Mouse (Mus musculus): ENCODE data around the gene Galnt2. TPM values are rescaled to one million over a fixed set of nuclear protein-coding genes. Genes with fewer than 3 reads are reported as not detected.

The Galnt2 gene
- total and polyA plus RNA-seq, 3 experiments, result 18.6 to 27.3 (median 23.6) TPM

DNA sequence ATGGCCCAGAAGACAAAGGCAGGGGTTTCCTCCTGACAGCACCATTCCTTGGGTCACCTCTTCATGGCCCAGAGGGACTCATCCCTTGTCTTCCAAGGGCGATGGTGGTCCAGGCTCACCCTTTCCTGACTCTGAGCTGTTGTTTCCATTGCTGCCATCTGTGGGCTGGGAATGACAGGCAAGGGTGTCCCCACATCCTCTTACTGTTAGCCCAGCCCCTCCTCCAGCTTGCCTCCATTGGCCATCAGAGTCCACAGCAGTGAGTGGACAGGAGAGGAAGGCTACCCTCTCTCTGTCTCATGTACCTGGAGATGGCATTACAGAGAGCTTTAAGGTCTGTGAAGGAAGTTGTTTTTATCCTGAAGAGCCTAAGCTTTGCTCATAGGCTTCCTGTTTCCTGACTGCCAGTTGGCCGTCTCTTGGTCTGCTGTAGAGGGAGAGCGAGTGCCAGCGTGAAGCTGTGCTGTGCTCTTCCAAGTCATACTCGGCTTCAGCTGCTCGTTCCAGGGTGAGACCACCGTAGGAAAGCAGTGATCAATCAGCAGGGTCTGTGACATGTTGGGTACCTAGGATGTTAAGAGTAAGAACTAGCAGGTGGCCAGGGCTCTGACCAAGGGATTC is 70.9 kb downstream of the Galnt2 start:
- Histone ChIP-seq H3K4me3 (replicated peaks in 1 of 3; ENCODE audit: low read depth in 2 of 3, low read length in 2 of 3, poor library complexity in 1 of 3) (no peak overlapping the region), H3K27ac (ENCODE audit: insufficient read depth, low read depth) (no peak overlapping the region), H3K4me2 (ENCODE audit: insufficient read depth, low read depth, poor library complexity, severe bottlenecking) (no peak overlapping the region), H3K27me3 (replicated peaks) (no peaks in the 10 kb centered on the region), H3K79me2 (replicated peaks; ENCODE audit: control insufficient read depth, extremely low read depth, insufficient read depth, poor library complexity, severe bottlenecking) (no peaks in the 10 kb centered on the region), H3K9ac (ENCODE audit: insufficient read depth, low read depth) (no peak overlapping the region), H3K36me3 (replicated peaks in 1 of 2; ENCODE audit: control insufficient read depth in 1 of 2, insufficient read depth in 1 of 2, low read length in 1 of 2) (peaks cover 10 to 66% of the 10 kb centered on the region in 2 experiments), H3K4me1 (ENCODE audit: control insufficient read depth in 1 of 2, insufficient read depth in 2 of 2) (peaks cover 0 to 24% of the 10 kb centered on the region in 2 experiments; a peak in 2 of 4 replicates), H3K9me3 (replicated peaks; ENCODE audit: low read length) (no peaks in the 10 kb centered on the region)
- dilution Hi-C loops (cut with MboI; ENCODE audit: extremely low pct_ligation_motif_present, extremely low pct_unique_long_range_greater_than_20kb, low sequenced_read_pairs) (no loop called here), in situ Hi-C loops (cut with MboI; ENCODE audit: low pct_ligation_motif_present, low pct_unique_long_range_greater_than_20kb, low sequenced_read_pairs) (no loop called here)
- no peak for TF ChIP-seq USF1 (IDR thresholded peaks at IDR 0.05; ENCODE audit: low read depth, low read length)
- no peak for TF ChIP-seq POLR2A (IDR thresholded peaks at IDR 0.05; ENCODE audit: low read depth, low read length)
- TF ChIP-seq PAX5 (IDR thresholded peaks at IDR 0.05; ENCODE audit: low read length), result no peak
- TF ChIP-seq JUN (IDR thresholded peaks at IDR 0.05; ENCODE audit: insufficient read depth, low read depth, low read length), result no peak
- TF ChIP-seq SIN3A (IDR thresholded peaks at IDR 0.05; ENCODE audit: low read length), result no peak
- no peak for TF ChIP-seq ZNF384 (IDR thresholded peaks at IDR 0.05; ENCODE audit: low read depth, low read length)
- no peak for TF ChIP-seq IRF4 (IDR thresholded peaks at IDR 0.05; ENCODE audit: low read depth, low read length)
- no peak for DNase-seq (ENCODE audit: extremely low read depth)

DNA sequence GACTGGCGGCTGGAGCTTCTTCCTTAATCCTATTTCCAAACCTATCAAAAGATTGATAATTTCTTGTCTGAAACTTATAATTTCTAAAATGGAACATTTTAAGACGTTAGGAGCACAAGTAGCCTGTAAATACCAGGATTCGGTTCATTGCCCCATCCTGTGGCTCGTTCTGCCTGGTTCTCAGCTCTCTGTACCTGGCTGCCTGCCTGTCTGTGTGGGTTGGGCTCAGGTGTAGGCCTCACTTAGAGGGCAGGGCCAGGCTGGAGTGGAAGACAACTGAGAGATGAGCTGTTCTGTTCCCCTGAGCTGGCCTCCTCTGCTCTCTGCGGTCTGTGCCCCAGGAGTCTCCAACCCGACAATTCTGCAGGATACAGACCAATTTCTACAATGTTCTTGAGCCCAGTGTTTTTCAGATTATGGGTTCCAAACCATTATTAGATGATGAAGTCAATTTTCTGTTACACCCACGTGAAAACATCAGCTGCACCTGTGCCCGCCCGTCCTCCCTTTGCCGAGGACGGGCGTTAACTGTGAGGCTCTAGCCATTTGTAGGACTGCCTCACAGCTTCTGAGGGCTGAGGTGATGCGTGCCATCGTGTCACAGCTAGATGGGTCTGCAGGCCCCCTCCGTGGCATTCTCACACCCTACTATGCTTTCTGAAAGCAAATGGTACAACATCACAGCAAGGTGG is 72.2 kb downstream of the Galnt2 start:
- H3K9ac ChIP-seq (ENCODE audit: insufficient read depth, low read depth), result no peak overlapping the region
- H3K9me3 ChIP-seq (replicated peaks; ENCODE audit: low read length), result no peaks in the 10 kb centered on the region
- no peaks in the 10 kb centered on the region for H3K79me2 ChIP-seq (replicated peaks; ENCODE audit: control insufficient read depth, extremely low read depth, insufficient read depth, poor library complexity, severe bottlenecking)
- H3K36me3 ChIP-seq (replicated peaks in 1 of 2; ENCODE audit: control insufficient read depth in 1 of 2, insufficient read depth in 1 of 2, low read length in 1 of 2), result peaks cover 15 to 74% of the 10 kb centered on the region in 2 experiments
- TF ChIP-seq USF2 (conservative IDR thresholded peaks at IDR 0.05; ENCODE audit: low read depth, low read length), result no peak
- TF ChIP-seq MXI1 (IDR thresholded peaks at IDR 0.05; ENCODE audit: low read depth, low read length), result no peak
- TF ChIP-seq CHD1 (IDR thresholded peaks at IDR 0.05; ENCODE audit: low read depth, low read length), result no peak
- TF ChIP-seq GABPA (IDR thresholded peaks at IDR 0.05; ENCODE audit: insufficient replicate concordance, low read depth, low read length), result no peak
- no peak for TF ChIP-seq KAT2A (IDR thresholded peaks at IDR 0.05; ENCODE audit: insufficient replicate concordance, low read length)
- TF ChIP-seq ZMIZ1 (IDR thresholded peaks at IDR 0.05; ENCODE audit: low read depth, low read length), result no peak
- no peak for DNase-seq (ENCODE audit: extremely low read depth)
- no peak overlapping the region for H3K27ac ChIP-seq (ENCODE audit: insufficient read depth, low read depth)
- peaks cover 0 to 27% of the 10 kb centered on the region in 2 experiments; a peak in 2 of 4 replicates for H3K4me1 ChIP-seq (ENCODE audit: control insufficient read depth in 1 of 2, insufficient read depth in 2 of 2)
- dilution Hi-C loops (cut with MboI; ENCODE audit: extremely low pct_ligation_motif_present, extremely low pct_unique_long_range_greater_than_20kb, low sequenced_read_pairs) (no loop called here), in situ Hi-C loops (cut with MboI; ENCODE audit: low pct_ligation_motif_present, low pct_unique_long_range_greater_than_20kb, low sequenced_read_pairs) (no loop called here)
- no peaks in the 10 kb centered on the region for H3K27me3 ChIP-seq (replicated peaks)
- H3K4me3 ChIP-seq (replicated peaks in 1 of 3; ENCODE audit: low read depth in 2 of 3, low read length in 2 of 3, poor library complexity in 1 of 3), result no peak overlapping the region
- no peak overlapping the region for H3K4me2 ChIP-seq (ENCODE audit: insufficient read depth, low read depth, poor library complexity, severe bottlenecking)

All from CH12.LX (cell line).